Mouse (Mus musculus) limb, embryonic 11.5 days (tissue): ENCODE data around the gene Myo1a. TPM values are rescaled to one million over a fixed set of nuclear protein-coding genes. Genes with fewer than 3 reads are reported as not detected.
A peak's percentile ranks its signal among the peaks of the same experiment; 100 is the strongest.
"Not testable (repeated sequence)": the region's sequence is repeated elsewhere in the genome, so short reads cannot be mapped to it uniquely, and the experiment has no call there.

Source experiments
- ATAC-seq: fragments of 200-750 bp; cut with Nextera tagmentation; 2 replicates; pipeline ENCODE4 v1.8.0; 2017; ENCODE audit warnings: low read depth; ENCODE audit not compliant: insufficient number of reproducible peaks, low FRiP score, low TSS enrichment
- DNase-seq: peaks from one replicate; pipeline ENCODE4 v3.0.0-alpha.2; 2015; ENCODE audit warnings: low spot score
- H3K27ac ChIP-seq: fragments of 300-500 bp; sonication (generic); replicated peaks from 2 replicates; pipeline ENCODE4 v1.5.1; 2014; ENCODE audit warnings: low read depth, mild to moderate bottlenecking, low read length
- H3K27me3 ChIP-seq: fragments of 300-500 bp; sonication (generic); 2 replicates; pipeline ENCODE4 v1.6.1; 2014; ENCODE audit warnings: mild to moderate bottlenecking, low read length, mixed read lengths; ENCODE audit not compliant: control insufficient read depth, insufficient read depth
- H3K36me3 ChIP-seq: fragments of 300-500 bp; sonication (generic); 2 replicates; pipeline ENCODE4 v1.6.1; 2014; ENCODE audit warnings: mild to moderate bottlenecking, low read length, moderate library complexity, mixed read lengths; ENCODE audit not compliant: control insufficient read depth, insufficient read depth
- H3K4me1 ChIP-seq: fragments of 300-500 bp; sonication (generic); 2 replicates; pipeline ENCODE4 v1.6.1; 2014; ENCODE audit warnings: low read length, mixed read lengths; ENCODE audit not compliant: control insufficient read depth, insufficient read depth
- H3K4me2 ChIP-seq: fragments of 300-500 bp; sonication (generic); 2 replicates; pipeline ENCODE4 v1.6.1; 2014; ENCODE audit warnings: low read depth, mild to moderate bottlenecking, moderate library complexity; ENCODE audit not compliant: severe bottlenecking
- H3K4me3 ChIP-seq: fragments of 300-500 bp; sonication (generic); 2 replicates; pipeline ENCODE4 v1.5.1; 2014; ENCODE audit warnings: low read depth, low read length
- H3K9ac ChIP-seq: fragments of 300-500 bp; sonication (generic); 2 replicates; pipeline ENCODE4 v1.6.1; 2014; ENCODE audit warnings: mild to moderate bottlenecking, low read length
- H3K9me3 ChIP-seq: fragments of 300-500 bp; sonication (generic); 2 replicates; pipeline ENCODE4 v1.6.1; 2016; ENCODE audit warnings: low read length; ENCODE audit not compliant: control insufficient read depth
- WGBS: fragments of 180-500 bp; shearing (Covaris S2); extraction: QIAGEN DNeasy Blood & Tissue Kit; methylation state at CpG from one replicate; pipeline ENCODE4 v1.1.7; 2014; 5-methylcytosine and 5-hydroxymethylcytosine counted together
- polyA plus RNA-seq: library from polyadenylated mRNA; unstranded; fragments of >200 nt; fragmentation: Nextera tagmentation; extraction: Ambion mirVana; gene quantifications from 2 replicates; pipeline ENCODE4 v1.2.1, GENCODE M21; 2014

Myo1a gene
- polyA plus RNA-seq, 1 experiment from 2014 or later: 0.61 TPM

DNA sequence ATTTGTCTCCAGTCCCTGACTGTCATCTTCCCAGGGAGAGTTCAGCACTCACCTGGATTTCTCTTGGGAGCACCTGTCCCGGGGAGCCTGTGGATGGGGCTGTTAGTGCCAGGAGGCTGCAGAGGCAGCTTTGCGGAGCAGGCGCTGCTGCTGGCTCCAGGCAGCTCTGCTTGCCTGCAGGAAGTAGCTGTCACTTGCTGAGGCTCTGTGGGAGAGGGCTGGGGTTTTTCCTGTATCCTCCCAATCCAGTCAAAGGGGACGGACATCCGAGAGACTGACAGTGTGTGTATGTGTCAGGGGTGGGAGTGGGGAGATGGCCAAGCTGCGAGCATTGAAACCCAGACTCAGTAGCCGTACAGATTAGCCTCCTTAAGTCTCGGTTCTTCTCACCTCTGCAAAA is 46.6 kb downstream of the Myo1a start, which contains the start of gene Gpr182:
Gene Gpr182, minus strand, starts transcription at position 185 of the 400 bp plus-strand sequence.
- Histone ChIP-seq H3K9me3 (no peaks in the 10 kb centered on the region), H3K4me2 (no peak within 1 kb of the TSS), H3K27me3 (no peaks in the 10 kb centered on the region), H3K4me1 (no peaks in the 10 kb centered on the region), H3K36me3 (peaks cover 4% of the 10 kb centered on the region; the same call in 1 of the 2 replicates), H3K9ac (no peak within 1 kb of the TSS), H3K27ac (no peak within 1 kb of the TSS), H3K4me3 (no peak within 1 kb of the TSS)
- 55% methylated on average over 8 of the region's 8 CpGs for WGBS
- DNase-seq (no peak), ATAC-seq (no peak)

DNA sequence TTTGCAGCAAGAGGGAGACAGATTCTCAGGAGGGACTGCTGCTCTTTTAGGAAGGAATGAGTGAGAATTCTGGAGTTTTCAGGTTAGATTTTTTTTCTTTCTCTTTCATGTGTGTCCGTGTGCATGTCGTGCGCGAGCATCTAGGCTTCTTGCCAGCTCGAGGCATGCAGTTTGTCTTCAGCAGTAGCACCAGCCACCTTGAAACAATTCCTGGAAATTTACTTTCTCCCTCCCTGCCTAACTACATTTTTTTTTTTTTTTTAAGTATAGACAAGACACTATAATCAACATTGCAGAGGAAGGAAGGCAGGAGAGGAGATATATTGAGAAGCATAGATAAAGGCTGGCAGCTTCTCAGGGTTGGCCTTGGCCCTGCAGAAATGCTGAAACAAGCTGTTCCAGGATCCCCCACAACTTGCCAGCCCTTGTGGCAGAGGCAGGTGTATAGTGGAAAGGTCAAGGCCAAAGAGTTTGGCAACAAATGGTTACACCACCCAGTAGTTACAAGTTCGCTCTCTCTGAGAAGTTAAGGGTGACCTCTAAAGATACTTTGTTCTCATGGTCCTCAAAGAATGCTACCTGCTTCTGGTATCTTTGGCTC is 49.7 kb downstream of the Myo1a start:
- Histone ChIP-seq H3K9ac (no peak overlapping the region), H3K36me3 (no peaks in the 10 kb centered on the region), H3K9me3 (no peaks in the 10 kb centered on the region), H3K27me3 (no peaks in the 10 kb centered on the region), H3K4me2 (no peak overlapping the region), H3K27ac (no peak overlapping the region), H3K4me3 (no peak overlapping the region), H3K4me1 (no peaks in the 10 kb centered on the region)
- 85% methylated on average over 6 of the region's 6 CpGs for WGBS
- DNase-seq (no peak), ATAC-seq (no peak)

DNA sequence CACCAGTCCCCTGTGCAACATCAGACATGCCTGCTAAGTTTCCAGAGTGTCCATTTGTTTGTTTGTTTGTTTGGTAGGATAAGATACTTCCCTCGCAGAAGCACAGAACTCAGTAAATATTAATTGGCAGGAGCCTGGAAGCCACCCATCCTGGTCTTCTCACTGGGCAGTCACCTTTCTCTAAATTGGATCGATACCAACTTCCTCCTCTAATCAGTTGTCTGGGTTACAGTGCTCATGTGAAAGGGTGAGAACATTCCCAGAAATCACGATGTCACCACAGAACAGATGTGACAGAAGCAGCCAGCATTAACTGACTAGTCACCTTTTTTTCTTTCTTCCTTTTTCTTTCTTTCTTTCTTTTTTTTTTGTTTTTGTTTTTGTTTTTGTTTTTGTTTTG is 50.3 kb downstream of the Myo1a start:
- no peaks in the 10 kb centered on the region for H3K9me3 ChIP-seq
- no peak overlapping the region for H3K4me3 ChIP-seq
- ATAC-seq: no peak
- H3K9ac ChIP-seq: no peak overlapping the region
- no peak overlapping the region for H3K27ac ChIP-seq
- H3K36me3 ChIP-seq: no peaks in the 10 kb centered on the region
- H3K4me1 ChIP-seq: no peaks in the 10 kb centered on the region
- H3K27me3 ChIP-seq: no peaks in the 10 kb centered on the region
- DNase-seq: no peak
- no peak overlapping the region for H3K4me2 ChIP-seq
- 83% methylated on average over 3 of the region's 3 CpGs for WGBS

DNA sequence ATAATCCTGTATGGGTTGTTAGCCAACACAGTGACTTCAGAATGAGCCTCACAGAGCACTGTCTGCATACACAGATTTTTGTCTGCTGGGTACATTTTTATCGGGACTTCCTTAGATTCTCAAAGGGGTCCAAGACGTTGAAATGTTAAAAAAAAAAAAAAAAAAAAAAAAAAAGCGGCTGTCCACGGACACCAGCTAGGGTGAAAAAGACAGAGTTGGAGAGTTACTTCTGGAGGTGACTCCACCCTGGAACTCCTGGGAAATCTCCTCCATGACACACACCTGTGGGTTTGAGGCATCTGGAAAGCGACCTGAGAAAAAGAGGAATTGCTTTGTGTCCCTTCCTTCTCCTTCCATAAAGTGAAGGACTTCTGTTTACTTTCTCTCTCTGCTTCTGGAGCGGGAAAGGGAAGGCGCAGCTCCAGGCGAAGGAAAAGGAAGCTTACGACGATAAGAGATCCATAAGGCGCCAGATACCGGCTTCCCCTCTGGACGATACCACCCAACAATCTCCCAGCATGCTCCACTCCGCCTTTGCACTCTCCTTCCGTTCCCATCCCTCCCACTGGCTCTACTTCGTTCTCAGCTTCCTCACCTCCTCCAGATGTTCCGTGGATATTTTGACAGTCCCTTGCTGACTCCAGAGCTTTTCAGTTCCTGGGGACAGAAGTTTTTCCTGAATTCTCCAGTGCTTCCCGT is 50.9 kb downstream of the Myo1a start:
- Histone ChIP-seq H3K4me3 (no peak overlapping the region), H3K4me2 (peak overlapping the region; percentile 24; the same call in 1 of the 2 replicates), H3K27ac (no peak overlapping the region), H3K9me3 (no peaks in the 10 kb centered on the region), H3K9ac (no peak overlapping the region), H3K4me1 (no peaks in the 10 kb centered on the region), H3K36me3 (no peaks in the 10 kb centered on the region), H3K27me3 (no peaks in the 10 kb centered on the region)
- WGBS: 47% methylated on average over 18 of the region's 18 CpGs
- no peak for DNase-seq
- ATAC-seq: no peak

DNA sequence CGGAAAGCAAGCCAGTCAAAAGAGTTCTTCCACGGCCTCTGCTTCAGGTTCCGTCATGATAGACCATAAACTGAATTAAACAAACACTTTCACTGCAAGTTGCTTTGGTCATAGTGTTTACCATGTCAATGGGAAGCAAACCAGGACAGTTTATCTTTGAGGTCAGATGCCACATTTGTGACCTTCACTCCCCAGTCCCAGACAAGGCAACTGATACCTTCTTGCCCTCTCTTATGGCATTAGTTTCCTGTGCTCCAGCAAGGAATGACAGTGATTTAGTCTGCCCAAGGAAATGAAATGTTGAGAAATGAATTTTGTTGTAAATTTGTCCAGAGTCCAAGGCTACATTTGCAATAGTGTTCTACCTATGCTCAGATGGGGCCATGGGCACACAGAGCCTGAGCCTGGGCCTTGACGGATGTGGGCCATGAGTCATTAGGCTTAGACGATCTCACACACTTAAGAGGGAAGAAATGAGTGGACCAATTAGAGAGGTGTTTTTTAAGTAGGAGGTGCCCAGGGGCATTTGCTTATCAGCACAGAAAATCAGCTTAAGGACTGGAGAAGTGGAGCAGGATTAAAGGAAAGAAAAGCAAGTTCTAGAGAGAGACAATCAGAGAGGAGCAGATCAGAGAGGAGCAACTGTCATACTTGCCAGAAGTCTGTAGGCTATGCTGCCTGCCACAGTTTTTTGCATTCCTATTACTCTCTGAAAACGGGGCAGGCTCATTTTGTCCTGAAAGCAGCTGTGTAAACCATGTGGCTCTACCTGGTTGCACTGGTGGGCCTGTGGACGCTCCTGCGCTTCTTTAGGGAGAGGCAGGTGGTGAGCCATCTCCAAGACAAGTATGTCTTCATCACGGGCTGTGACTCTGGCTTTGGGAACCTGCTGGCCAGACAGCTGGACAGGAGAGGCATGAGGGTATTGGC is 54.5 kb downstream of the Myo1a start, which contains the start of the genes Rdh1 and Rdh16f1:
Gene Rdh1, plus strand, starts transcription at position 541 of the 930 bp plus-strand sequence.
Gene Rdh16f1, plus strand, starts transcription at position 607 of the 930 bp plus-strand sequence.
- ATAC-seq (no peak), DNase-seq (no peak)
- Histone ChIP-seq H3K9me3 (no peaks in the 10 kb centered on the region), H3K36me3 (no peaks in the 10 kb centered on the region), H3K9ac (no peak within 1 kb of the TSS), H3K27ac (no peak within 1 kb of the TSS), H3K4me1 (no peaks in the 10 kb centered on the region), H3K4me2 (no peak within 1 kb of the TSS), H3K27me3 (no peaks in the 10 kb centered on the region), H3K4me3 (no peak within 1 kb of the TSS)
- WGBS: 69% methylated on average over 9 of the region's 9 CpGs

DNA sequence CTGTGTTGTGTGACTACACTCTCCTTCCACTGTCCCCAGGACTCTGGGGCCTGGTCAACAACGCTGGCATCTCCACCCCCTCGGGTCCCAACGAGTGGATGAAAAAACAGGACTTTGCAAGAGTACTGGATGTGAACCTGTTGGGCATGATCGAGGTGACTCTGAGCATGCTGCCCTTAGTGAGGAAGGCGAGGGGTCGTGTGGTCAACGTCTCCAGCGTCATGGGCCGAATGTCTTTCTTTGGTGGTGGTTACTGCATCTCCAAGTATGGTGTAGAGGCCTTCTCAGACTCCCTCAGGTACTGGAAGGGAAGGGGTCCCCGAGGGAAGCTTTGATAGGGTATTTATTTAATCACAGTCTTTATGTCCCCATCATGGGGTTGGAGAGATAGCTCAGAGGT is 58.0 kb downstream of the Myo1a start:
- H3K9ac ChIP-seq, DNase-seq, H3K27me3 ChIP-seq, ATAC-seq, H3K9me3 ChIP-seq, H3K36me3 ChIP-seq, H3K27ac ChIP-seq, H3K4me2 ChIP-seq, H3K4me3 ChIP-seq, H3K4me1 ChIP-seq: not testable (repeated sequence)
- 88% methylated on average over 10 of the region's 10 CpGs for WGBS

DNA sequence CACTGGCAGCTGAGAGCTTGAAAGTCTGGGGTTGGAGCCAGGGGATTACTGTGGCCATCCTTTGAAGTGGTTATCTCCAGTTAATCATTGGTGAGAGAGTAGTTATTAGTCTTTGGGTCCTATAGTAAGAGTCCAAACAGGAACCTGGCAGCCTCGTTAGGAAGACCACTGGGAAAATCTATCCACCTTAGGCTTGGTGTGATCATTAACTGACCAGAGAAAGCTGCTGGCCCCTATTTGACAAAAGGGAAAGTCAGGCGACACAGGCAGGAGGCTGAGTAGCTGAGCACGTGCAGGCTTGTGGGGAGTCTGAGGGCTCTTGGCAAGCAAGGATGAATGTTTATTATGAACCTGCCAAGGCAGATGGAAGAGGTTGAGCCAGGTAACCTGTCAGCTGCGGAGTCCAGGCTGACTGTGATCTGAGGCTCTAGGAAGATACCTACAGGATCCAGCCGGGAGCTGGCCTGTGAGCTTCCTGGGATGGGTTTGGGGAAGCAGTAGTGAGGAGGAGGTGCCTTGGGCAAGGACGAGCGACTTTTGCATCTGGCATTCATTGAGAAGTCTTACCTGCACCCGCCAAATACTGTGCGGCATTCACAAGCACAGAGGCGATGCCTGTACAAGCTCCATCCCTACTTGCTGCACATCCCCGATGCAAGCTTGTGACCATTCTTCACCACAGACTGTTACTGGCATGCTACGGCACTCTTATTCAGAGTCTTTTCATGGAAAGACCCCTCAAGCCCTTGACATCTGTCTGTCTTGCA is 59.1 kb downstream of the Myo1a start:
- Histone ChIP-seq H3K27ac (no peak overlapping the region), H3K9ac (no peak overlapping the region), H3K4me3 (no peak overlapping the region), H3K36me3 (no peaks in the 10 kb centered on the region), H3K4me1 (no peaks in the 10 kb centered on the region), H3K4me2 (no peak overlapping the region), H3K9me3 (no peaks in the 10 kb centered on the region), H3K27me3 (no peaks in the 10 kb centered on the region)
- 63% methylated on average over 12 of the region's 12 CpGs for WGBS
- ATAC-seq (no peak), DNase-seq (no peak)

DNA sequence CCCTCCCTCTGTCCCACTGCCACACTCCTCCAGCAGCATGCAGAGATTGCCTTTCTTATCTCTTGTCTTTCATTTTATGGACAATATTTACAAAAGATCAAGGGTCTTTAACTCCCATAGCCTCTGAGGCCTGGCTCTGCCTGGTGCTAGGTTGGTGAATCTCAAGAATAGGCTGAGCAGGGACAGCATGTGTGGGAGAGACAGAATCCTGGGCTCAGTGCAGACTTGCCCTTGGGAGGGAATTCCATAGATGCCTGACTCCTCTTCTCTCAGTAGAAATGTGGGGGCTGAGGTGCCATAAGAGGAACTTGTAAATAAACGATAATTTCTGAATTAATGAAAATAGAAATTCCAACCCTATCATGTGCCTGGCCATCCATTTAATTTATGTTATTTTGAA is 61.6 kb downstream of the Myo1a start:
- Histone ChIP-seq H3K4me2 (no peak overlapping the region), H3K27ac (no peak overlapping the region), H3K4me1 (no peaks in the 10 kb centered on the region), H3K4me3 (no peak overlapping the region), H3K9ac (no peak overlapping the region), H3K27me3 (no peaks in the 10 kb centered on the region), H3K9me3 (no peaks in the 10 kb centered on the region), H3K36me3 (no peaks in the 10 kb centered on the region)
- no peak for ATAC-seq
- no peak for DNase-seq
- 83% methylated on average over 1 of the region's 1 CpGs for WGBS
